Mouse (Mus musculus) thymus, postnatal 36 days (tissue): ENCODE data around the gene Cerkl.

Source experiments
- DNase-seq, 2 experiments: peaks; one replicate each; pipeline ENCODE4 v3.0.0; 2022; ENCODE audit warnings: mixed read lengths in 2 of 2

Gene Cerkl

DNA sequence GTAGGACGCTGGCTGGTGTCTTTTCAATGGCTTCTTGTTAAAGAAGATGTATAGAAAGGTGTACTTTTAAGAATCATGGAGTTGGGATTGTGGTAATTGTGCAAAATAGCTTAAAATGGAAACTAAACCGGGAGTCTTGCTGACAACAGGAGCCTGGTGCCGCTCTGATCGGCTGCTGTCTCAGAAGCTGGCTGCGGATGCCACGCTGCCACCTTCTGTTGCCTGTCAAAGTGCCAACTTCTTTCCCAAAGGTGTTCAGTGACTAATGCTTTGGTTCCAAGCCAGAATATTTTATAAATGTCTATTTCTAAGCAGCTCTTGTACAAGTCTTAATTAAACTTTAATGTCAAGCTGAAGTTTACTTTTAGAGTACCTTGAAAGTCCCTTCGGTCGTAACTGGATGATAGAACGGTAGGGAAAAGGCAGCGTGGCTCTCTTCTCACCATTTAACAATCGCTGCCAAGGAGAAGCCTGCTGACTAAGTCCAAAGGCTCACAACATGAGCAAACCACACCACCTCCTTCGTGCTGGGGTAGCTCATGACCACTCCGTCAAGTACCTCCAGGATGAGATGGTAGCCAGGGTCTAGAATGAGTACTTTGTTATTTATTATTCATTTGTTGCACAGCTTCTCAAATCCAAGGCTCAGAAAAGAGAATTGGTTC, 147.0 kb downstream of the Cerkl start:
- DNase-seq, result no peak

- no peak for DNase-seq
Measured at GRCm38 (mm10) chr2:79307549-79307948, 149.0 kb downstream of the Cerkl start.

DNA sequence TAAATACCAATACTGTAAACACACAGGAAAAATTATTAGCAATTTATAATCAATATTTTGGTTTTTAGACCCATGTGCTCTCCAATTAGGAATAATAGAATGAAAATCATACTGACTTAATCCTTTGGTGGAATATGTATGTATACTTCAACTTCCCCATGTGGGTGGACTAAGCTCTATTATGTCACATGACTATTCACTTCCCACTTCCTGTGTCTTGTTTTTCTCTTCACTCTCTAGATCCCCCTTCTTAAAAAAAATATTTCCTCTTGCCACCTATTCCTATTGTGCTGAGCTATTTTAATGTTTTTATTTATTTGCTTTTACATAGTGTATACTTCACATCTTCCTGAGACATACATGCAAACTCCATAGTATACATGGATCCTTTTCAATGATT, 154.2 kb downstream of the Cerkl start:
- DNase-seq, result no peak

DNA sequence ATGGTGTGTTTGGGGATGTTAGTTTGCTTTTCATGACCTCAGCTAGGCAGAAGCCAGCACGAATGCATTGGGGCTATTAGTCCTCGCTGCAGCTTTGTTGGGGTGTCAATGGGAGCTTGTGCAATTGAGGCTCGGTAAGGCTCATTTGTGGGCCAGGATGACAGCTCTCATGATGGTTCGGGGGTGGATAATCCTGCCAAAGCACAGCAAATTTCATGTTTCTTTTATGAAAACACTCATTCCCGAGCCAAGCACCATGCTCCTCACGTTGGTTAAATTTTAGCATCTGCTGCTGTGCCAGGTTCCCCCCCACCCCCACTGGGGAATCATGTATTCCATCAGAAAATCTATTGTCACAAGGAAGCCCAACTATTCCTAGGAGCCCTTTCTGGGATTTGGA, 164.2 kb downstream of the Cerkl start:
- no peak for DNase-seq

DNA sequence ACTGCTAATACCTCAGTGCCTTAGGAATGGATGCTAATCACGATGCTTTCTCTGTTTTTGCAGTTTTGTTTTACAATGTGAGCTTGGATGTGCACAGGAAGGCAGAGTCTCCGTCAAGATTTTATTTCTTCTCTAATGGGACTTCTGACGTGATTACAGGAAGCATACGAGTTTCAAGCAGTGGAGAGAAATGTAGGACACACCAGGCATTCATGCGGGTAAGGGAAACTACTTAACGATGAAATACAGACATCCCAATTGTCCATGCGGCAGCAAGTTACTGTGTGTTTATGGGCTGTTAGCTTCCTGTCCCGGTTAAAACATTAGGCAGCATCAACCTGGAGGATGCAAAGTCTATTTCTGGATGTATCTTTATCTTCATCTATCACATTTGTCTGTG, 164.7 kb downstream of the Cerkl start:
- DNase-seq, result no peak

DNA sequence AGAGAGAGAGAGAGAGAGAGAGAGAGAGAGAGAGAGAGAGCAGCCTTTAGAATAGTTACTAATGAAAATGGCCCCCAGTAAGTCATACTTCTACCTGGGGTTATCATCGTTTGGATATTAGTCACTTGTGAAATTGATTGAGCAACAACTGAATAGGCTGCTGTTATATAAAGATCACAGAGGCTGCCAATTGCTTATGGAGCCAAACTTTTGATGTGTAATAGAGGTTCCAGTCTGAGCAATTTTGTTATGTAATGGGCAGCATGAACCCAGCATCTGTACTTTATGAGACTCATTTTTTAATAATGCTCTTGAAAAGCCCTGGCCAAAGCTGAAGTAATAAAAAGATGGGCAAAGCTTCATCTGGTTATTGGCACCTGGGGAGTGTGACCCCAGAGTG, 166.4 kb downstream of the Cerkl start:
- no peak for DNase-seq

- DNase-seq, result no peak
Measured at GRCm38 (mm10) chr2:79284206-79284605, 172.4 kb downstream of the Cerkl start.
